Mouse (Mus musculus) midbrain, embryonic 10.5 days (tissue): Measurements from ENCODE around the gene Cstf2t. TPM values are rescaled to one million over a fixed set of nuclear protein-coding genes. Genes with fewer than 3 reads are reported as not detected.

Experiments
- DNase-seq: peaks from one replicate; pipeline ENCODE4 v3.0.0-alpha.2; 2017; ENCODE audit warnings: low spot score
- H3K27ac ChIP-seq: fragments of 300-500 bp; sonication (generic); replicated peaks from 2 replicates; pipeline ENCODE4 v1.5.1; 2016; ENCODE audit warnings: mild to moderate bottlenecking
- H3K27me3 ChIP-seq: fragments of 300-500 bp; sonication (generic); 2 replicates; pipeline ENCODE4 v1.6.1; 2016; ENCODE audit warnings: low read depth, mild to moderate bottlenecking; ENCODE audit not compliant: poor library complexity, severe bottlenecking
- H3K36me3 ChIP-seq: fragments of 300-500 bp; sonication (generic); 2 replicates; pipeline ENCODE4 v1.6.1; 2016; ENCODE audit warnings: mild to moderate bottlenecking, moderate library complexity
- H3K4me1 ChIP-seq: fragments of 300-500 bp; sonication (generic); 2 replicates; pipeline ENCODE4 v1.6.1; 2016
- H3K4me3 ChIP-seq: fragments of 300-500 bp; sonication (generic); 2 replicates; pipeline ENCODE4 v1.5.1; 2016; ENCODE audit warnings: mild to moderate bottlenecking, moderate library complexity
- H3K9me3 ChIP-seq: fragments of 300-500 bp; sonication (generic); replicated peaks from 2 replicates; pipeline ENCODE4 v1.6.1; 2016; ENCODE audit warnings: mild to moderate bottlenecking
- WGBS: fragments of 180-500 bp; shearing (Covaris S2); methylation state at CpG from one replicate; pipeline ENCODE4 v1.1.7; 2016; 5-methylcytosine and 5-hydroxymethylcytosine counted together
- polyA plus RNA-seq: library from polyadenylated mRNA; unstranded; fragments of >200 nt; fragmentation: Nextera tagmentation; extraction: Ambion mirVana; gene quantifications from 2 replicates; pipeline ENCODE4 v1.2.1, GENCODE M21; 2016

Gene Cstf2t
- 56.6 and 64.8 TPM in 2 replicates for polyA plus RNA-seq

- Histone ChIP-seq H3K27ac (peak within 1 kb of the TSS; percentile 90), H3K36me3 (peaks cover 42% of the 10 kb centered on the region), H3K9me3 (peaks cover 15% of the 10 kb centered on the region), H3K4me1 (peaks cover 22% of the 10 kb centered on the region), H3K4me3 (peak within 1 kb of the TSS; percentile 80), H3K27me3 (no peaks in the 10 kb centered on the region)
- WGBS: 3% methylated on average over 56 of the region's 56 CpGs
- DNase-seq: peak; percentile 97
Observed at GRCm38 (mm10) chr19:31082662-31083429, at the start of gene Cstf2t. Gene Cstf2t, plus strand, starts transcription at chr19:31082837.

- 69% methylated on average over 3 of the region's 3 CpGs for whole genome bisulfite sequencing
Observed at GRCm38 (mm10) chr19:31038951-31039350, 43.7 kb upstream of the Cstf2t start.

GRCm38 (mm10) chr19:31040948-31041847, 41.4 kb upstream of the Cstf2t start:
- Histone ChIP-seq H3K4me1 (peaks cover 13% of the 10 kb centered on the region), H3K4me3 (no peak overlapping the region), H3K27ac (no peak overlapping the region; the same call in 1 of the 2 replicates), H3K27me3 (no peaks in the 10 kb centered on the region), H3K9me3 (no peaks in the 10 kb centered on the region), H3K36me3 (no peaks in the 10 kb centered on the region)
- WGBS: 67% methylated on average over 2 of the region's 2 CpGs
- DNase-seq: no peak

More at GRCm38 (mm10) chr19:31038951-31039350, 43.7 kb upstream of the Cstf2t start:
- Histone ChIP-seq H3K27ac (no peak overlapping the region), H3K4me1 (peaks cover 13% of the 10 kb centered on the region), H3K9me3 (no peaks in the 10 kb centered on the region), H3K27me3 (no peaks in the 10 kb centered on the region), H3K4me3 (no peak overlapping the region), H3K36me3 (no peaks in the 10 kb centered on the region)
- no peak for DNase-seq

- no peaks in the 10 kb centered on the region for H3K27me3 ChIP-seq
- no peak for DNase-seq
- H3K4me1 ChIP-seq: no peaks in the 10 kb centered on the region
- no peak overlapping the region for H3K27ac ChIP-seq
- no peaks in the 10 kb centered on the region for H3K9me3 ChIP-seq
- H3K36me3 ChIP-seq: no peaks in the 10 kb centered on the region
- H3K4me3 ChIP-seq: no peak overlapping the region
- 98% methylated on average over 4 of the region's 4 CpGs for WGBS
Observed at GRCm38 (mm10) chr19:31046601-31047000, 36.0 kb upstream of the Cstf2t start.

- Histone ChIP-seq H3K27me3 (no peaks in the 10 kb centered on the region), H3K36me3 (no peaks in the 10 kb centered on the region), H3K9me3 (no peaks in the 10 kb centered on the region), H3K4me1 (no peaks in the 10 kb centered on the region), H3K4me3 (no peak overlapping the region), H3K27ac (no peak overlapping the region)
- 87% methylated on average over 1 of the region's 1 CpGs for WGBS
- DNase-seq: no peak
Observed at GRCm38 (mm10) chr19:31064740-31065139, 17.9 kb upstream of the Cstf2t start.

DNA sequence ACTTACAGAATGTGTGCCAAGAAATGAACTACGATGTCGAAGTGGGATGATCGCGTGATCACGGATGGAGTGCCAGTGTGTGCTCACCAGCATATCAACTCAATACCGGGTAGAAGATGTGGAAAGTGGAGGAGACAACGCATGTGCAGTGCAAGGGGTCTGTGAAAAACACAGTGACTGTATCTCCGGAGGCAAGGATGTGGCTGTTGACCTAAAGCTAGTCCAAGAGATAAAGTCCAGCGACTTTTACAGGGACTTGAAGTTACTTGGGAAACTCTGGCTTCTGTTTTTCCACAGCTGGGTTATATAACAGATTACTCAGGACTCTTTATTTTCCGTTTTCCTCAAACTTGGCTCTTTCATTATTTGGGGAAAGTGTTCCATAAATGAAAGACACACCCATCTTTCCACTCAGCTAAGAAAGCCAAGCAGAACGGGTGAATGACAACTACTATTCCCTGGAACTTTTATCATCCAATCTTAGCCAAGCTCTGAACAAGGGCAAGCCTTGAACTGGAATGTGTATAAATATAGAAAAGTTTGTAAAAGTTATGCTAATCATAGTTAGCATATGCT, 17.3 kb upstream of the Cstf2t start:
- no peak overlapping the region for H3K4me3 ChIP-seq
- no peaks in the 10 kb centered on the region for H3K9me3 ChIP-seq
- no peak for DNase-seq
- H3K4me1 ChIP-seq: no peaks in the 10 kb centered on the region
- 89% methylated on average over 11 of the region's 11 CpGs for WGBS
- H3K36me3 ChIP-seq: no peaks in the 10 kb centered on the region
- H3K27ac ChIP-seq: no peak overlapping the region
- no peaks in the 10 kb centered on the region for H3K27me3 ChIP-seq

DNA sequence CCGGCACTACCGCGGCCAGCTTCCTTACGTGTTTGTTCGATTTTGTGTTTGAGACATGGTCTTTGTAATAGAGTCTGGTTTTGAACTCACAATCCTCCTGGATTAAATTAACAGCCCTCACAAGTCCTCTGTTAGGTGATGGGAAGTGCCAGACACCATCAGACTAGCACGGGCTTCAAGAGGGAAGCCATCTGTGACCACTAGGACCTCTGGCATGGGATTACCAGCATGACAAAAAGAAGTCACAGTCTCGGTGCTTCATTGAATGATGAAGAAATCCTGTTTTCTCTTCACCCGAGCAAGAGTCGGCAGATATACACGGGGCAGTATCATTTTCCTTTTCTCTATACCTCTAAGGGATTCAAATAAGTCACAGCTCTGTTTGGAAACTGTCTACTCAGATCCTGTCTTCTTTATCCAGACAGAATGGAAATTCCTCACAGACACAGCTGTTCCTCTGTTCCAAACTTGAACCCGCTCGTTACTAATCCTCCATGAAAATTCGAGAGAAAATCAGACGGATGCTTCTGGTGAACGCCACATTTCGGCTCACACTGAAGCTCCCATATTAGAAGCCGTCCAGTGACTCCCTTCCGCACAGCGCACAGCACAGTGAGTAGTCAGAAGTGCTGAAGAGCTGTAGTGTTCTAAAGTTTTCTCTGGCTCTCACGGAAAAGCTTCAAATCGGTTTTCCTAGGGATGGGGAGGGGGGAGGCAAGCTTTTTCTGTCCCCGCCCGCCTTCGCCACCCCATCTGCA, 8.5 kb upstream of the Cstf2t start:
- peak overlapping the region; percentile 35 for H3K4me3 ChIP-seq
- 35% methylated on average over 24 of the region's 24 CpGs for WGBS
- H3K36me3 ChIP-seq: no peaks in the 10 kb centered on the region
- peak; percentile 45 for DNase-seq
- peaks cover 18% of the 10 kb centered on the region for H3K4me1 ChIP-seq
- no peaks in the 10 kb centered on the region for H3K9me3 ChIP-seq
- peaks cover 17% of the 10 kb centered on the region; the same call in 1 of the 2 replicates for H3K27me3 ChIP-seq
- H3K27ac ChIP-seq: peak overlapping the region; percentile 78

- DNase-seq: no peak
- peaks cover 18% of the 10 kb centered on the region for H3K4me1 ChIP-seq
- peak overlapping the region; percentile 78 for H3K27ac ChIP-seq
- H3K9me3 ChIP-seq: no peaks in the 10 kb centered on the region
- H3K4me3 ChIP-seq: peak overlapping the region; percentile 35
- 4% methylated on average over 3 of the region's 3 CpGs for WGBS
- H3K36me3 ChIP-seq: no peaks in the 10 kb centered on the region
- H3K27me3 ChIP-seq: peaks cover 17% of the 10 kb centered on the region; the same call in 1 of the 2 replicates
Observed at GRCm38 (mm10) chr19:31074717-31075063, 7.9 kb upstream of the Cstf2t start.

DNA sequence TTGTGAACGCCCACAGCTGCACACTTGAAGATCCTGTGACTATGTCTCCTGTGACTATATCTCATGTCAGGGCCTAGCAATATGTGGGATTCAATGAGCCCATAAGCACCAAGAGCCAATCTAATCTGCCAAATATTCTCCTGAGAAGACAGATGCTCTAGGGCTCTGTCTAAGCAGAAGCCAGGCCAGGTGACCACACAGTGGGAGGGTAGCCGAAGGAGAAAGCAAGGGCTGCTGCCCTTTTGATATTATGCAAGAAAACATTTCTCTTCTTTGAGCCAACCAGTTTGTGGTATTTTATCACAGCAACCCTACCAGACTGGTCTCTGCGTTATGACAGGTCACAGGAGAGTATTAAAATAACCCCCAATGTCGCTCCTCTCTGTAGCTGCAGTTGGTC, 6.5 kb upstream of the Cstf2t start:
- Histone ChIP-seq H3K27me3 (peaks cover 17% of the 10 kb centered on the region; the same call in 1 of the 2 replicates), H3K4me1 (peaks cover 18% of the 10 kb centered on the region), H3K9me3 (no peaks in the 10 kb centered on the region), H3K36me3 (no peaks in the 10 kb centered on the region), H3K27ac (no peak overlapping the region), H3K4me3 (no peak overlapping the region)
- DNase-seq: no peak
- 89% methylated on average over 4 of the region's 4 CpGs for WGBS

DNA sequence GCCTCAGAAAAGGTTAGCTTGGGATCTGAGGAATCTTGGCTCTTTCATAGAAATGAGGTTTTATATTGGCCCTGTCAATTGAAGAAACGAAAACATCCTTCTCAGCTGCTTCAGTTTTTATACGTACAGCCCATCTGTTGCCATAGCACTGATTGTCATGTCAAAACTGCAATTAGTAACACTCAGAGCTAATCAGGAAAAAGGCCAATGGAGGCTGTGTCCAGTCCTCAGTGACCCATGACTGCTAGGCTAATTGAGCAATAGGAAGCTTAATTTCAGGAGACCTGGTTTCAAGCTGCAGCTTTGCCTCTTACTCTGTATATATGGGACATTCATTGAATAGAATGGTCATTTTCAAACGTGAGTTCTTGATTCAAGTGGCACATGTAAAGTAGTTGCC, 4.4 kb upstream of the Cstf2t start:
- DNase-seq: no peak
- no peaks in the 10 kb centered on the region for H3K36me3 ChIP-seq
- no peaks in the 10 kb centered on the region for H3K9me3 ChIP-seq
- H3K4me1 ChIP-seq: peaks cover 23% of the 10 kb centered on the region
- 81% methylated on average over 3 of the region's 3 CpGs for WGBS
- H3K27me3 ChIP-seq: 0 out of 2 replicates have a peak, but pooled peaks cover 5% of the 10 kb centered on the region
- H3K4me3 ChIP-seq: no peak overlapping the region
- no peak overlapping the region for H3K27ac ChIP-seq

GRCm38 (mm10) chr19:31082226-31082625, 411 bp upstream of the Cstf2t start:
- DNase-seq: no peak
- H3K27ac ChIP-seq: peak overlapping the region; percentile 90
- 20% methylated on average over 7 of the region's 7 CpGs for WGBS
- H3K27me3 ChIP-seq: no peaks in the 10 kb centered on the region
- peaks cover 38% of the 10 kb centered on the region for H3K36me3 ChIP-seq
- H3K9me3 ChIP-seq: peaks cover 15% of the 10 kb centered on the region
- peak overlapping the region; percentile 80 for H3K4me3 ChIP-seq
- H3K4me1 ChIP-seq: peaks cover 22% of the 10 kb centered on the region

DNA sequence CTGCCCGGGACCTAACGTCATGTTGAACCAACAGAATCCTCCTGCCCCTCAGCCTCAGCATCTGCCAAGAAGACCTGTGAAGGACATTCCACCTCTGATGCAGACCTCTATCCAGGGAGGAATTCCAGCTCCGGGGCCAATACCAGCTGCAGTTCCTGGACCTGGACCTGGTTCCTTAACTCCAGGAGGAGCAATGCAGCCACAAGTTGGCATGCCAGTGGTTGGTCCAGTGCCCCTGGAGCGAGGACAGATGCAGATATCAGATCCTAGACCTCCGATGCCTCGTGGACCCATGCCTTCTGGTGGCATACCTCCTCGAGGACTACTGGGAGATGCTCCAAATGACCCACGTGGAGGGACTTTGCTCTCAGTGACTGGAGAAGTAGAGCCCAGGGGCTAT, 1.1 kb downstream of the Cstf2t start:
- Histone ChIP-seq H3K4me1 (peaks cover 22% of the 10 kb centered on the region), H3K4me3 (peak overlapping the region; percentile 80), H3K27me3 (no peaks in the 10 kb centered on the region), H3K27ac (peak overlapping the region; percentile 90), H3K9me3 (peaks cover 15% of the 10 kb centered on the region), H3K36me3 (peaks cover 45% of the 10 kb centered on the region)
- WGBS: 94% methylated on average over 8 of the region's 8 CpGs
- no peak for DNase-seq
